Mouse (Mus musculus) induced T-regulatory cell, adult 2 months (primary cell): Measurements from ENCODE around the gene Klhl42.

Experiments
- DNase-seq: peaks from one replicate; pipeline ENCODE4 v3.0.0-alpha.2; 2012; ENCODE audit warnings: low read depth

Gene Klhl42

DNA sequence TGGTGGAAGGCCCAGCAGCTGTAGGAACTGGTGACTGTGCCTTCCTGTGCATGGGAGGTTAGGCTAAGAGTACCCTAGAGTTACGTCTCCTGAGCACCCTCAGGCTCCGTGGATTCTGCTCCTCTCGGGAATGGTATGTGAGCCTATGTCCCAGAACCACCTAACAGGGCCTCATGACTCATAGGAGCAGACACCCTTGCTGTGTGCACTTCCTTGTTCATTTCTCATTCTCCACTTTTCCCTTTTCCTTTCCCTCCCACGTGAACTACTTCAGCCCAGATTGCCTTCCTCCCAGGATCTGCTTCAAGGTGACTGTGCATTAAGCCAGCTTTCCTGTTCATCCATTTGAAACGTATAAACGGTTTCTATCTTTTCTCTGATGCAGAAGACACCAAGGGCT is 59.9 kb downstream of the Klhl42 start:
- no peak for DNase-seq

DNA sequence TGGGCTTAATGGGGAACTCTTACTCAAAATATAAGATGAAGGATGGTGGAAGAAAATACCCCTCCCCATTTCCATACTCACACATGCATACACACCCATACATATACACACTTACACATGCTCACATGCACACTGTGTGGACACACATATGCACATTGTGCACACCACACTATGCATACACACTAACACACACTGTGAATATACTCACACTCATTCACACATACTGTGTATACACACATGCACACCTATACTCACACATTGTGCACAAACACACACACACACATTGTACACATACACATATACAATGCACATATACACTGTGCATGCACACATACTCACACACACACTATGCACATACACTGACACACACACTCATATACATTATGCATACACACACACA is 60.7 kb downstream of the Klhl42 start:
- DNase-seq, result no peak

DNA sequence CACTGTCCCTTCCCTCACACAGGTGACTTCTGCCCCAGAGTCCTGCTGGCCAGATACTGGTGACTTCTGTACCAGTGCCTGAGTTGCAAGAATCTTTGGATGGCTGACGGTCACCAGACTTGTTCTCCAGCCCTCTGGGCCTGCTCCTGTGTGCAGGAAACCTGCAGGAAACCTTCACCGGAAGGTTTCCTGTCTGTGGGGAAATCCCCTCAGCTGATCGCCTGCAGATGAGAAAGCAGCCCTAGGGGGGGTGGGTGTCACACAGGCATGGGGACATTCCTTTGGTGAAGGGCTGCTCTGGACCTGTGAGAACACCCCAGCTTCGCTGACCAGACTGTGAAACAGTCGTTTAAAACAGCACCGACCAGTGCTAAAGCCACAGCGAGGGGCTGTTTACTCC is 63.9 kb downstream of the Klhl42 start:
- no peak for DNase-seq

DNA sequence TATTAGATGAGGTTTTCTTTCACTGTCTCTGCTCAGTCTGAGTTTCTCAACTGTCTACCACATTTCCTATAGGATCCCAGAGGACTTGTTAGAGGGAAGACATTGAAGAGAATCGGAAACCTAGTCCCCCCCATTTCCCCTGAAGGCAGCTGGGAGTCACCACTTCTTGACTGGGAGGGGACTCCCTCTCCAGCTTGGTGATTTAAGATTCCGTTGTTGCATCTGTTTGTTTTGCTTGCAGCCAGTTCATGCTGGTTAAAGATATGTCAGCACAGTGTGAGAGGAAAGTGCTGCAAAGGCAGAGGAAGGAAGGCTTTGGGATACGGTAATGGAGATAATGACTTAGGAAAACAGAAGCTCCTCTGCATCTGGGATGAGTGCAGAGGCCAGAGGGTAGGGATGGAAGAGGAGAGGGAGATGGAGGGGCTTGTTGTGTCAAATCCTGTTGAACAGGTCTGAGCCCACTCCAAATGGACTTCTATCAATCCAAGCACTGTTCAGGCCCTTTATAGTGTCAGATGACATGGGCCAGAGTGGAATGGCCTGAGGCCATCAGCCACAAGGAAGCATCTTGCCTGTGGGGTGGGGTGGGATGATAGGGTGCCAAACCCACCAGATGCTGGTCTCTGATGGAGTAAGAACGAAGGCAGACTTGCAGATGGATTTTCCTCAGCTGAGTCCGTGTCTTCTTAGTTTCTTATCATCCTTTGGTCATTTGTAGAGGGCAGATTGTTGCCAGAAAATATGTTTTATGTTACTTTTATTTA is 70.8 kb downstream of the Klhl42 start:
- no peak for DNase-seq
